Mouse (Mus musculus) cerebellum, adult 9-10 months (tissue): ENCODE results near the gene Klhl9.
A peak's percentile ranks its signal among the peaks of the same experiment; 100 is the strongest.

Experiments used
- DNase-seq: peaks from one replicate; pipeline ENCODE4 v3.0.0; 2022

Gene Klhl9

DNA sequence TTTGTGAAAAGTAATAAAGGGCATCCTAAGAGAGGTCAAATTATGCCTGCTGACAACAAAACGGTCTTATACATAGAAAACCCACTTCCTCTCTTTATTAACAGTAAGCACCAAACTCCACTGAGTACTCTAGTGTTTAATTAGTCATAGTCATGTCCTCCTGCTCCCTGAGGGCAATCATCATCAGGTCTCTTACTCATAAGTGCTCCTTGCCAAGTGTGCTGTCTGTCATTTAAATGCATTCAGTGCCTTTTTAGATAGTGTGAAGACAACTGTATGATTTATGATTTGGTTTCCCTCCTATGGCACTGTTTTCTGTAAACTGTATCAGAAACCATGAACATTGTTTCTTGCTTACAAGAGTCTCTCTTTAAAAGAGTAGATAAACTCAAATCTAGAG lies 8.0 kb downstream of the Klhl9 start:
- no peak for DNase-seq

DNA sequence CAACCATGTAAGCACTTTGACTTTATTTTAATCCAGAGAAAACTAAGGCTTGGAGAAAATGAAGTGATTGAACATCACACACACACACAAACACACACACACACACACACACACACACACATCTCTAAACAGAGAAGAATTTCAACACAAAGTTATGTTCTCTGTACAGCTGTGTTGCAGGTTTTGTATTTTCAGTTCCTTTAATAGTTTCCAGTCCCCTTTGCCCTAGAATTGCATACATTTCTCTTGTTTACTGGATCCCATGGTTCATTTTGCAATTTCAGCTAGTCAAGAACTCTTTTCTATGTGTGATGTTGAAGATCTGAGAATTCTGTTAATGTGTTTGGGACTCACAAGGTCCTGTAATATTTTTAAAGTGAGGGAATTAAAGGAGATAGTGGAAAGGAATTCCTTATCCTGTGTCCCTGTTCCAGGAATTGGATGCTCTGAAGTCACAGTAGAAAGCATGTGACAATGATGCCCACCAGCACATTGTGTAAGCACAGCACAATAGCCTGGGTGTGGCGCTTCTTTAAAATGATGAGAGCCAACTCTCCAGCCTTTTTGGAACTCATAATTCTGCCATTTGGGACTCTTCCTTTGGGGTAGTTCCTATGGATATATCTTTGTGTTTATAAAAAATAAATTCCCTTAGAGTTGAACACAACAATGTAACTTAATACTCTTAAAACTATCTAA lies 15.0 kb downstream of the Klhl9 start:
- DNase-seq, result no peak

DNA sequence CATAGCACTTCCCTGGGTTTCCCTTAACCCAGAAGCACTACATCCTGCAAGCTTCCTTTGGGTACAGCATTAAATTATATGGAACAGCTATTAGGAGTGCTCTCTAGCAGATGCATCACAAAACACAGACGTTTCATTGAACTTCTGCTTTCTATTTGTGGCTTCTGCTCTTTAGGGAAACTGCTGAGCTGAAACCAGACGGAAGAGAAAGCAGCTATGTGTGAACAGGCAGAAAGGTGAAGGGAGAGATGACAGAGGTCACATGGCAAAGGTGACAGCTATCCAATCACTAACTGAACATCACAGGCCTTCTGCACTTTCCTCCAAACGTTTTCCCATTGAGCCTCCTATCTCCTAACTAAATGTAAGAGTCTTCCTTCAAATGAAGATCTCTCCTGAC lies 16.3 kb downstream of the Klhl9 start:
- DNase-seq, result no peak

DNA sequence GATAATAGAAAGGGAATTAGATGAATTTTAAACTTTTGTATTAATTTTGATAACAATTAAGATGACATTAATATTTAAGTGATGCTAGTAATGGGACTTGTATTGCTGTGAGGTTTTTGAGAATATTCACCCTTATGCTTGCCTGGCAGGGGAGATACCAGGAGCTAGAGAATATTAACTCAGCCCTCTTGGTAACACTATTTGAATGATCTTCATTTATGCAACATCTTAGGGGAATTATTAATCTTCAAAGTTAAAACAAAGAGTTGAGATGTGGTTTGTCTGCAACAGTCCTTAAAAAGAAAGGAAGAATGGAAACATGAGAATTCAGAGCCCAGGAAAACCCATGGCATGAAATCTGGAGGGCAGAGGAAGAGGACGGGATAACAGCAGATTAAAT lies 23.0 kb downstream of the Klhl9 start:
- DNase-seq, result no peak

DNA sequence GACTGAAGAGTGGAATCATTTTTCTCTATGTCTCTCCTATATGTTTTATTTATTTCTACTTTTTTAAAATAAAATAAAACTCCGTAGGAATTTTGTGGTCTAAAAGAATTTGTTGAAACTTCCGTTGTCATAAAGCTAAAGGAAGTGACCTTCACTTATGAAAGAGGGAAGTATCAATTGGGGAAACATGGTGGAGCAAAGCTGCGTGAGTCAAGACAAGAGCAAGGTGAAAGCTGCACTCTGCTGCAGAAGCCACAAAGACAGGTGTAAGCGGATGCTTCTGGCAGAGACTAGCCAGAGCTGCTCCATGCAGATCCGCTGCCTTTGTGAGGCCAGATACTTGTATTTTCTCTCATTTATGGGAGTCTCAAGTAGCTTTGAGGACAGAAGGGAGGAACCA lies 23.5 kb downstream of the Klhl9 start:
- no peak for DNase-seq

DNA sequence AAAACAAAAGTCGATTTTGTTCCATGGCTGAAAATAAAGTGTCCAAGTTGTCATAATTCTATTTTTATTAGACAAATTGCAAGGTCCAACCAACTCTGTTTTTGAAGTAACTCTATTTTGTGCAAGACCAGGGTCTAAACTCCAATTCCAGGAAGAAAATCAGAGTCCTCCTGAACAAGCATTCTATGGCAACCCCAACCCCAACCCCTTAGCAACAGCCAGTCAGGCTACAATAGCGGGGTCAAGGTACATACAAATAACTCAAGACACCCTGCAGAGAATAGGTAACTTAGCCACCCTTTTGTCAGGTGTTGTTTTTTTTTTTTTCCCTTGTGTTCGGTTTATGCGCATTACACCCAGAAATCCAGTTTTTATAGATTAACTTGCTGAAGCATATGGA lies 24.5 kb downstream of the Klhl9 start:
- no peak for DNase-seq

DNA sequence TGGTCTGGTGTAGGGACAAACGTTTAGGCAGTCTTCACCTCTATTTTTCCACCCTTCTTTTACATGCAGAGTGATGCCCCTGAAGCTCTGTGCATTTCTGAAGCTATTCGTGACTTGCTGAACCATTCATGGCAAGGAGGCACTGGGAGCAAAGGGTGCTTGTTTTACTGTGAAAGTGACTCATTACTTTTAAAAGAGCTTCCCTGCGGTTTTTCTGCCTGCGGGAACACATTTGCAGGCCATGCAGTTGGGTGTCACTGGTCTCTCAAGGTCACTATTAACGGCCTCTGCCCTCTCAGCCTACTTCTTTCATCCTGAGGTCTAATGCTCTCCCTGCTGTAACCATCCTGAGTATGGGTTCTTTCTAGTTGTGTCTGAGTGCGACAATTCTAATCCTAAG lies 25.2 kb downstream of the Klhl9 start:
- DNase-seq, result no peak

DNA sequence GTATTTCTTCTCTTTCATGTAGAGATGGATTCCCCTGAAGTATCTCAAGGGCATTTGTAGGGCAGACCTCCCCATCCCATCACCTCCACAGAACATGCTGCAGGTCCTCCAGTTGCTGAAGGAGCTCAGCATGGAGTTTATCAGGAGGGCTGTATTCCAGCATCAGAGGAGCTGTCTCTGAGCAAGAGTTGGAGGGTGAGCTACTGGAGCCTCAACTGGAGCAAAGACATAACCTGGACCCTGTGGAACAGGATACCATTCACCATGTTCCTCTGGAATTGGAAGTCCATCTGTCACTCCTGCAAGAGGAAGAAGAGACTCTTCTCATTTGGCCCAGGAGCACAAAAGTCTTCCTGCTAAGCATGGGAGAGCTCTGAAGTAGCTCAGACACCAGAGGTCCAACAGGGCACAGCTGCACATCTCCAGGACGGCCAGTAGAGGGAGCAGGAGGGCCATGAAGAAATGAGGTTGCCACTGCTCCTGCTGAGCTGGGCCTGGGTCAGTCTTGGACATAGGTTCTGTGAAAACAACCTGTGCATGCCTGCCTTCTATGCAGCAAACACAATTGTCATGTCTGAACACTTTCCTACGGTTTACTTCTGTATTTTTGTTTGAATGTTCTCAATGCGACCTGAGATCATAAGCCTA lies 25.9 kb downstream of the Klhl9 start:
- peak; percentile 81 for DNase-seq

DNA sequence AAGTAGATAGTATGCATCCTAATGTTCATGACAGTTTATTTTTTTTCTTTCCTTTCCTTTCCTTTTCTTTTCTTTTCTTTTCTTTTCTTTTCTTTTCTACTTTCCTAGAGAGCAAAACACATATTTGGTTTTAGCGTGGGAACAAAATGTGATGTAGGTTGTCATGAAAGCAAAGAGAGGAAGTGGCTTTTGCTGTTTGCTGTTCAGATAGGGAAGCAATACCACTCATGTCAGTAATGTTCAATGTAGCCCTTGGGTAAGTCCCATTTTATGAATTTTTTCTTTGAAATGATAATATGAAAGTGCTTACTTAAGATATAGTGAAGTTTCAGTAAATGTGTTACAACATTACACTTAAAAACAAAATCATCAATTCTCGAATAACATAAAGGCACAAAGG lies 28.9 kb downstream of the Klhl9 start:
- DNase-seq, result no peak

DNA sequence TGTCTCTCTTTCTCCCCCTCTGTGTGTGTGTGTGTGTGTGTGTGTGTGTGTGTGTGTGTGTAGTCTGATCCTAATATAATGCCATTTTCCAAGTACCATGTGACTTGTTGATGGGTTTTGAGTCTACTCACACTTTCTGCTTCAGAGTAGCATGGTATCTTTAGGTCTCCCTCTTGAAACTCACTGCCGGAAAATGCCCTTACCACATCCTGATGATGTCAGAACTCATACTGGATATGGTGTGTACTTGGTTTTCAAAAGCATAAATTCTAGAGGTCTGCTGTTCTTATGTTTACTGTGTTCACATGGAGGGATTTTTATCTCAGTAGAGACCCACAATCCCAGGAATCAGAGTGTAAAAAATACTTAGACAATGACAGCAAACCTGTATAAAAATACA lies 29.7 kb downstream of the Klhl9 start:
- no peak for DNase-seq

DNA sequence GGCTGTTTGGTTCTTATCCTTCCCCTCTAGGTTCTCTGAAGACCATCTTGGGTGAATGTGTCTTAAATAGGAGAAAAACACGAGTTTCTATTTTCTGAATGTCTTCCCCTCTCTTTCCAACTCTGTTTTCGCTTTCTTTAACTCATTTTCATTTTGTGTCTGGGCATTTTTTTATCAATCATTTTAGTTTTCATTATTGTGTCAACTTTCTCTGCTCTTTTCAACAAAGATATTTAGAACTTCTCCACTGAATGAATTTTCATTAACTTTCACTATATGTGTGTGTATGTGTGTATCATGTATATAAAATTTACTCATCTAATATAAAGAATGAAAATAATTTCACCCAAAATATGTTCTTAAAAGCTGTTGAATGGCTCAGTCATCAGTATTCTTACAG lies 31.0 kb downstream of the Klhl9 start, which contains the start of gene Ifnab:
Ifnab (minus strand) TSS at position 101 of the 400 bp plus-strand sequence.
- no peak for DNase-seq

DNA sequence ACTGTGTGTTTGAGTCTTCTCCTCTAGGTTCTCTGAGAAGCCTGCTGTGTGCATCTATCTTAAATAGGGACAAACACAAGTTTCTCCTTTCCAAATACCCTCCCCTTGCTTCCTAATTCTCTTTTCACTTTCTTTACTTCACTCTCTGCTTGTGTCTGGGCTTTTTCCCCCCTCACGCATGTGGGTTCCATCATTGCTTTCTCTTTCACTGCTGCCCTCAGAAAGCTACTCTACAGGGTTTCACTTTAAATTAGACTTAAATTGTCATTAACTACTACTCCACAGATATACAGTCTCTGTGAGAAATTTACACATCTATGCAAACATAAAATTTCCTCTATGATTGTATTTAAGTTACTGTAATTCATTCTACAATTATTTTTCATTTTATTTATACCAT lies 38.5 kb downstream of the Klhl9 start, which contains the start of gene Ifna2:
Ifna2 (minus strand) TSS at position 101 of the 400 bp plus-strand sequence.
- no peak for DNase-seq

DNA sequence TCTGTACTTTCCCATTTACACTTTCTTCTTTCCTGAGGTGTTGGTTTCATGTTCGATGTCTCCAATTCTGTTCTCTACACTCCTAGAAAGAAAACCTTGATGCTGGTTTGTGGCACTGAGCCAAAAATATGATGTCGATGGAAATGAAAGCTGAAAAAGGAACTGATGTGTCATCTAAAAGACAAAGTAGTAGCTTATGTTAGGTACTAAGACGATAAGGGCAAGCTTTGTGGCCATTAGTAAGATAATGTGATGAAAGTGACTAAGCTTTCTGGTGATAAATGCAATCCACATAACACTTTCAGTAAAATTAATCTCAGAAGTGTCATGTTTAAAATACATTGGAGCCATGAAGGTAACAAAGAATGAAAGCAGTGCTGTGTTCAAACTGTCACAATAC lies 40.9 kb downstream of the Klhl9 start:
- DNase-seq, result no peak

DNA sequence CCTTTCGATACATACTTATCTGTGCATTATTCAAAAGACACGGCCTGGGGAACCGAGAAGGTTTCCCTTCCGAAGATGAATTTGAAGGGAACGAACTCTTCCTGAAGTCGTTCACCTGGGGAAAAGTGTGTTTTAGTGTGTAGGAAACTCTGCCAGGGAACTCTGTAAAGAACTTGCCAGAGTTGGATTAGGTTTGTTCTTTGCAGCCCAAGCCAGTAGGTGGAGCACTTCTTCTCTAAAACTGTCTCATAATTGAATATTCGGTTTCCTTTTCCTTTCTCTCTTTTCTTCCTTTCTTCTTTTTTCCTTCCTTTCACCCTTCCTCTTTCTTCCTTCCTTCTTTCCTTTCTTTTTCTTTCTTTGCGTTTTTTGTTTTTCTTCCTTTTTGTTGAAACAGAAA lies 41.9 kb downstream of the Klhl9 start:
- DNase-seq, result no peak

DNA sequence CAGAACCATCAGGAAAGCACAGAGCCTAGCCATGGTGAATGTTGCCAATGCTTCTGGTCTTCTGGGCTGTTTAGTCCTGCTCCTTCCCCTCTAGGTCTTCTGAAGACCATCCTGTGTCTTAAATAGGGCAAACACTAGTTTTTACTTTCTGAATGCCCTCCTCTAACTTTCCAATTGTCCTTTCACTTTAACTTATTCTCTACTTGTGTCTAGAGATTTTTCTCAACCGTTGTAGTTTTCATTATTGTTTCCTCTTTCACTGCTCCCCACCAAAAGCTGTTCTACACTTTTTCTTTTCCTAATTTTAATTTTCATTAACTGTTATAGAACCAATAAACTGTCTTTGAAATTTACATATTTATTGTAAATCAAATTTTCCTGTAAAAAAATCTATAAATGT lies 45.4 kb downstream of the Klhl9 start, which contains the start of gene Ifna16:
Ifna16 (minus strand) TSS at position 101 of the 400 bp plus-strand sequence.
- no peak for DNase-seq
